7 mouse cellular contexts compared by ENCODE assay signal in genomic region chr11:116110540-116110939, GRCm38 (mm10). TPM values are rescaled to one million over a fixed set of nuclear protein-coding genes. Genes with fewer than 3 reads are reported as not detected.
DNase-seq lines count a peak whose midpoint lies in the region; TF ChIP-seq lines count a peak whose summit lies in the region.

No protein-coding gene starts in this region.

- no peaks in the 10 kb centered on the region for H3K9me3 ChIP-seq in midbrain, embryonic 10.5 days (replicated peaks)

- DNase-seq in NIH3T3 (ENCODE audit: low read depth) = peak; percentile 68
- peak; percentile 59 for DNase-seq in kidney, postnatal 14 days
- DNase-seq in midbrain, embryonic 10.5 days (ENCODE audit: low spot score) = no peak
- DNase-seq in right cerebral cortex, postnatal 36 days (ENCODE audit: low spot score in 2 of 2) = no peak
- no peak for DNase-seq in cerebellum, postnatal 4 days (ENCODE audit: low spot score in 2 of 2)
- DNase-seq in adrenal gland, adult (ENCODE audit: inconsistent age in 2 of 2, low spot score in 1 of 2) = no peak

- peak overlapping the region; percentile 44 for H3K4me3 ChIP-seq in cortical plate, adult 2 months (ENCODE audit: insufficient read depth, low read length)
- H3K4me3 ChIP-seq in midbrain, embryonic 10.5 days = peak overlapping the region; percentile 46

- no peaks in the 10 kb centered on the region for H3K36me3 ChIP-seq in midbrain, embryonic 10.5 days

- peaks cover 71% of the 10 kb centered on the region for H3K27me3 ChIP-seq in midbrain, embryonic 10.5 days (ENCODE audit: low read depth, poor library complexity, severe bottlenecking)

- no peaks in the 10 kb centered on the region for H3K4me1 ChIP-seq in cortical plate, adult 2 months (ENCODE audit: control insufficient read depth, insufficient read depth, low read length)
- peaks cover 47% of the 10 kb centered on the region for H3K4me1 ChIP-seq in midbrain, embryonic 10.5 days

- peak overlapping the region; percentile 54; the same call in 1 of the 2 replicates for H3K27ac ChIP-seq in cortical plate, adult 2 months (ENCODE audit: insufficient read depth, low read length)
- no peak overlapping the region for H3K27ac ChIP-seq in midbrain, embryonic 10.5 days (replicated peaks)

- WGBS in midbrain, embryonic 10.5 days = 31% methylated on average over 10 of the region's 10 CpGs

- no peak for TF ChIP-seq POLR2A in cortical plate, adult 2 months (IDR thresholded peaks at IDR 0.05; ENCODE audit: extremely low read depth, insufficient read depth, low read length)

- no peak for TF ChIP-seq CTCF in cortical plate, adult 2 months (IDR thresholded peaks at IDR 0.05; ENCODE audit: extremely low read depth, insufficient read depth, low read length)

RNA-seq across cellular contexts. Expression of gene Trim47, which starts 16.5 kb away (rescaled TPM):
- polyA plus RNA-seq in cortical plate, adult 2 months (2012; rRNA removed) = 5.5 and 6.2 TPM in 2 replicates
- 2.7 TPM in 2 replicates for polyA plus RNA-seq in midbrain, embryonic 10.5 days (2016; fragmentation: Nextera tagmentation; extraction: Ambion mirVana)

RNA-seq across cellular contexts. Expression of gene Trim65, which starts 20.4 kb away (rescaled TPM):
- 5.3 and 5.7 TPM in 2 replicates for polyA plus RNA-seq in cortical plate, adult 2 months (2012; rRNA removed)
- 1.4 and 1.8 TPM in 2 replicates for polyA plus RNA-seq in midbrain, embryonic 10.5 days (2016; fragmentation: Nextera tagmentation; extraction: Ambion mirVana)

RNA-seq across cellular contexts. Expression of gene Wbp2, which starts 23.7 kb away (rescaled TPM):
- 438 and 447 TPM in 2 replicates for polyA plus RNA-seq in cortical plate, adult 2 months (2012; rRNA removed)
- polyA plus RNA-seq in midbrain, embryonic 10.5 days (2016; fragmentation: Nextera tagmentation; extraction: Ambion mirVana) = 91.8 and 109 TPM in 2 replicates

RNA-seq across cellular contexts. Expression of gene Mrpl38, which starts 28.1 kb away (rescaled TPM):
- polyA plus RNA-seq in cortical plate, adult 2 months (2012; rRNA removed) = 34.6 and 34.7 TPM in 2 replicates
- 113 TPM in 2 replicates for polyA plus RNA-seq in midbrain, embryonic 10.5 days (2016; fragmentation: Nextera tagmentation; extraction: Ambion mirVana)

RNA-seq across cellular contexts. Expression of gene Unc13d, which starts 32.8 kb away (rescaled TPM):
- 0.96 and 1.3 TPM in 2 replicates for polyA plus RNA-seq in cortical plate, adult 2 months (2012; rRNA removed)
- polyA plus RNA-seq in midbrain, embryonic 10.5 days (2016; fragmentation: Nextera tagmentation; extraction: Ambion mirVana) = 2.5 and 3.1 TPM in 2 replicates

Comparison
In these comparisons a context has a peak if more than half of its experiments do, and no peak if none do; other contexts are left out.
1. DNase-seq: peak in NIH3T3 (single experiment) and kidney, postnatal 14 days (single experiment); none in midbrain, embryonic 10.5 days (single experiment), right cerebral cortex, postnatal 36 days (0 of 2), cerebellum, postnatal 4 days (0 of 2) and adrenal gland, adult (0 of 2).